Mouse (Mus musculus) lung, adult 2 months (tissue): ENCODE data around the gene Tor2a.

Source experiments
- CTCF ChIP-seq: fragments of 200-500 bp; IDR thresholded peaks from 2 replicates; pipeline ENCODE4 v1.5.1; 2011; ENCODE audit warnings: mild to moderate bottlenecking, low read length, control low read depth; ENCODE audit not compliant: insufficient read depth
- POLR2A ChIP-seq: fragments of 200-500 bp; IDR thresholded peaks from 2 replicates; pipeline ENCODE4 v1.6.1; 2011; ENCODE audit warnings: low read depth, mild to moderate bottlenecking, control low read depth, low read length, borderline replicate concordance; ENCODE audit errors: extremely low read depth

DNA sequence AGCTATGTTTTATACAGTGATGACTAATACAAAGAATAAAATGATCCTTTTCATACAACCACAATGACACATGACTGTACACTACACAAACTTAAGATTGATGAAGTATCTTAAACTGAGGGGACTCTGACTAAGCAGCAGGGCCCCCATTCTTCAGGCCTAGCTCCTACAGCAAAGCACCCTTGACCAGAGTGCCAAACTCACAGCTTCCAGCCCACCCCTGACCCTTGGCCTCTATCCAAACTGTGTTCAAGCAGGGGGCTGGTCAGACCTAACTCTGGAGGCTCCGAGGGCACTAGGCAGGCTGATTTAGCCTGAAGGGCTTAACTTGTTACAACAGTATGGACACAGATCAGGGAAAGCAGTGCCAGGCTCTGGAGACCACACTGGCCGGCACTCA, 31.5 kb downstream of the Tor2a start:
- TF ChIP-seq CTCF = no peak
- no peak for TF ChIP-seq POLR2A
